ENCODE assay signal across 17 mouse cellular contexts in genomic region chr5:36086931-36087330, GRCm38 (mm10).
"Had no signal": no experiment of that assay in that cellular context is flagged by ENCODE, and none has a peak within 500 bp of the region (broad histone marks: within the 10 kb centered on the region; RNA-seq: fewer than 3 reads in every experiment).

No protein-coding gene starts in this region.

- H3K36me3 ChIP-seq: limb, embryonic 10.5 days; limb, embryonic 13.5 days; liver, embryonic 12.5 days; liver, embryonic 15.5 days; midbrain, embryonic 12.5 days had no signal

- H3K9ac ChIP-seq: limb, embryonic 13.5 days; liver, embryonic 12.5 days; liver, embryonic 15.5 days; lung, embryonic 14.5 days; midbrain, embryonic 12.5 days had no signal

- H3K4me3 ChIP-seq: limb, embryonic 10.5 days; limb, embryonic 13.5 days; liver, embryonic 12.5 days; liver, embryonic 15.5 days; midbrain, embryonic 12.5 days had no signal

- H3K4me2 ChIP-seq: limb, embryonic 13.5 days; liver, embryonic 12.5 days; liver, embryonic 15.5 days; lung, embryonic 14.5 days; midbrain, embryonic 12.5 days had no signal

- H3K27ac ChIP-seq: limb, embryonic 10.5 days; limb, embryonic 13.5 days; liver, embryonic 12.5 days; liver, embryonic 15.5 days; macrophage; midbrain, embryonic 12.5 days had no signal

- ATAC-seq: liver, embryonic 12.5 days; lung, postnatal 0 days; midbrain, embryonic 16.5 days had no signal

- DNase-seq: kidney, adult 11 months; kidney, adult 9 months; kidney, postnatal 14 days; kidney, postnatal 4 days; layer of hippocampus, postnatal 36 days; liver; lung, embryonic 14.5 days; thymus, adult 18-20 months; thymus, postnatal 36 days had no signal

- H3K4me1 ChIP-seq: liver, embryonic 12.5 days; liver, embryonic 15.5 days had no signal

- H3K9me3 ChIP-seq: limb, embryonic 10.5 days; limb, embryonic 13.5 days; liver, embryonic 12.5 days; liver, embryonic 15.5 days; midbrain, embryonic 12.5 days had no signal

- H3K27me3 ChIP-seq: limb, embryonic 13.5 days; liver, embryonic 12.5 days; liver, embryonic 15.5 days; midbrain, embryonic 12.5 days had no signal
